Mouse (Mus musculus): Measurements from ENCODE around the gene Mcrip1. TPM values are rescaled to one million over a fixed set of nuclear protein-coding genes. Genes with fewer than 3 reads are reported as not detected.

Mcrip1 gene
- polyA plus RNA-seq, 1 experiment from 2014 or later = 252 TPM

GRCm38 (mm10) chr11:120534093-120534492, 15.4 kb downstream of the Mcrip1 start:
- no peak overlapping the region for H3K4me2 ChIP-seq (ENCODE audit: low read depth, severe bottlenecking)
- WGBS = 86% methylated on average over 8 of the region's 8 CpGs
- peaks cover 10% of the 10 kb centered on the region for H3K4me1 ChIP-seq (ENCODE audit: control insufficient read depth, insufficient read depth, low read length)
- H3K27ac ChIP-seq (replicated peaks; ENCODE audit: low read depth, low read length) = no peak overlapping the region
- no peak overlapping the region for H3K4me3 ChIP-seq (ENCODE audit: low read depth, low read length)
- no peaks in the 10 kb centered on the region for H3K9me3 ChIP-seq (ENCODE audit: control insufficient read depth, low read length)
- H3K27me3 ChIP-seq (ENCODE audit: control insufficient read depth, insufficient read depth, low read length) = peaks cover 45% of the 10 kb centered on the region
- no peak overlapping the region for H3K9ac ChIP-seq (ENCODE audit: low read length)
- no peaks in the 10 kb centered on the region for H3K36me3 ChIP-seq (ENCODE audit: control insufficient read depth, insufficient read depth, low read length)
- ATAC-seq (ENCODE audit: insufficient number of reproducible peaks, low FRiP score, low TSS enrichment, low read depth) (no peak), DNase-seq (ENCODE audit: low spot score) (no peak)

GRCm38 (mm10) chr11:120531646-120532045, 17.9 kb downstream of the Mcrip1 start:
- H3K9ac ChIP-seq (ENCODE audit: low read length) = no peak overlapping the region
- DNase-seq (ENCODE audit: low spot score) (no peak), ATAC-seq (ENCODE audit: insufficient number of reproducible peaks, low FRiP score, low TSS enrichment, low read depth) (no peak)
- H3K4me3 ChIP-seq (ENCODE audit: low read depth, low read length) = peak overlapping the region; percentile 41; the same call in 1 of the 2 replicates
- H3K4me2 ChIP-seq (ENCODE audit: low read depth, severe bottlenecking) = 0 out of 2 replicates have a peak overlapping the region, but pooled peaks have one; percentile 16
- peaks cover 7% of the 10 kb centered on the region; the same call in 1 of the 2 replicates for H3K4me1 ChIP-seq (ENCODE audit: control insufficient read depth, insufficient read depth, low read length)
- H3K9me3 ChIP-seq (ENCODE audit: control insufficient read depth, low read length) = no peaks in the 10 kb centered on the region
- H3K27ac ChIP-seq (replicated peaks; ENCODE audit: low read depth, low read length) = no peak overlapping the region
- H3K27me3 ChIP-seq (ENCODE audit: control insufficient read depth, insufficient read depth, low read length) = peaks cover 56% of the 10 kb centered on the region
- no peaks in the 10 kb centered on the region for H3K36me3 ChIP-seq (ENCODE audit: control insufficient read depth, insufficient read depth, low read length)
- WGBS = 24% methylated on average over 9 of the region's 9 CpGs

- H3K27me3 ChIP-seq (ENCODE audit: control insufficient read depth, insufficient read depth, low read length) = peaks cover 54% of the 10 kb centered on the region
- DNase-seq (ENCODE audit: low spot score) (peak; percentile 56), ATAC-seq (ENCODE audit: insufficient number of reproducible peaks, low FRiP score, low TSS enrichment, low read depth) (peak; percentile 42; the same call in 1 of the 2 replicates)
- H3K4me1 ChIP-seq (ENCODE audit: control insufficient read depth, insufficient read depth, low read length) = peaks cover 7% of the 10 kb centered on the region; the same call in 1 of the 2 replicates
- H3K9ac ChIP-seq (ENCODE audit: low read length) = peak within 1 kb of the TSS; percentile 50
- H3K27ac ChIP-seq (replicated peaks; ENCODE audit: low read depth, low read length) = no peak within 1 kb of the TSS
- H3K4me3 ChIP-seq (ENCODE audit: low read depth, low read length) = peak within 1 kb of the TSS; percentile 41
- H3K36me3 ChIP-seq (ENCODE audit: control insufficient read depth, insufficient read depth, low read length) = no peaks in the 10 kb centered on the region
- WGBS = 7% methylated on average over 54 of the region's 62 CpGs
- no peaks in the 10 kb centered on the region for H3K9me3 ChIP-seq (ENCODE audit: control insufficient read depth, low read length)
- peak within 1 kb of the TSS; percentile 72 for H3K4me2 ChIP-seq (ENCODE audit: low read depth, severe bottlenecking)
Observed at GRCm38 (mm10) chr11:120530085-120530964, 19.2 kb downstream of the Mcrip1 start, which contains the start of gene Gcgr. Gene Gcgr, plus strand, starts transcription at chr11:120530699.

- Histone ChIP-seq H3K9me3 (ENCODE audit: control insufficient read depth, low read length) (no peaks in the 10 kb centered on the region), H3K4me2 (ENCODE audit: low read depth, severe bottlenecking) (no peak overlapping the region; the same call in 1 of the 2 replicates), H3K27ac (replicated peaks; ENCODE audit: low read depth, low read length) (no peak overlapping the region), H3K4me1 (ENCODE audit: control insufficient read depth, insufficient read depth, low read length) (peaks cover 7% of the 10 kb centered on the region; the same call in 1 of the 2 replicates), H3K27me3 (ENCODE audit: control insufficient read depth, insufficient read depth, low read length) (peaks cover 51% of the 10 kb centered on the region), H3K36me3 (ENCODE audit: control insufficient read depth, insufficient read depth, low read length) (no peaks in the 10 kb centered on the region), H3K4me3 (ENCODE audit: low read depth, low read length) (no peak overlapping the region), H3K9ac (ENCODE audit: low read length) (no peak overlapping the region)
- DNase-seq (ENCODE audit: low spot score) = no peak
- no peak for ATAC-seq (ENCODE audit: insufficient number of reproducible peaks, low FRiP score, low TSS enrichment, low read depth)
- 67% methylated on average over 4 of the region's 4 CpGs for WGBS
Observed at GRCm38 (mm10) chr11:120528903-120529302, 20.6 kb downstream of the Mcrip1 start.

- ATAC-seq (ENCODE audit: insufficient number of reproducible peaks, low FRiP score, low TSS enrichment, low read depth) (no peak), DNase-seq (ENCODE audit: low spot score) (no peak)
- Histone ChIP-seq H3K36me3 (ENCODE audit: control insufficient read depth, insufficient read depth, low read length) (no peaks in the 10 kb centered on the region), H3K4me2 (ENCODE audit: low read depth, severe bottlenecking) (no peak overlapping the region), H3K4me3 (ENCODE audit: low read depth, low read length) (no peak overlapping the region), H3K4me1 (ENCODE audit: control insufficient read depth, insufficient read depth, low read length) (peaks cover 7% of the 10 kb centered on the region; the same call in 1 of the 2 replicates), H3K27me3 (ENCODE audit: control insufficient read depth, insufficient read depth, low read length) (peaks cover 46% of the 10 kb centered on the region), H3K9ac (ENCODE audit: low read length) (no peak overlapping the region), H3K27ac (replicated peaks; ENCODE audit: low read depth, low read length) (no peak overlapping the region), H3K9me3 (ENCODE audit: control insufficient read depth, low read length) (no peaks in the 10 kb centered on the region)
- WGBS = 84% methylated on average over 9 of the region's 9 CpGs
Observed at GRCm38 (mm10) chr11:120527690-120528354, 21.7 kb downstream of the Mcrip1 start.

GRCm38 (mm10) chr11:120525959-120526358, 23.6 kb downstream of the Mcrip1 start:
- H3K9ac ChIP-seq (ENCODE audit: low read length) = no peak overlapping the region
- no peak overlapping the region for H3K4me2 ChIP-seq (ENCODE audit: low read depth, severe bottlenecking)
- H3K4me3 ChIP-seq (ENCODE audit: low read depth, low read length) = no peak overlapping the region
- peaks cover 5% of the 10 kb centered on the region; the same call in 1 of the 2 replicates for H3K4me1 ChIP-seq (ENCODE audit: control insufficient read depth, insufficient read depth, low read length)
- 82% methylated on average over 2 of the region's 2 CpGs for WGBS
- peaks cover 32% of the 10 kb centered on the region for H3K27me3 ChIP-seq (ENCODE audit: control insufficient read depth, insufficient read depth, low read length)
- no peaks in the 10 kb centered on the region for H3K36me3 ChIP-seq (ENCODE audit: control insufficient read depth, insufficient read depth, low read length)
- no peak overlapping the region for H3K27ac ChIP-seq (replicated peaks; ENCODE audit: low read depth, low read length)
- no peak for ATAC-seq (ENCODE audit: insufficient number of reproducible peaks, low FRiP score, low TSS enrichment, low read depth)
- DNase-seq (ENCODE audit: low spot score) = no peak
- no peaks in the 10 kb centered on the region for H3K9me3 ChIP-seq (ENCODE audit: control insufficient read depth, low read length)

- Histone ChIP-seq H3K4me1 (ENCODE audit: control insufficient read depth, insufficient read depth, low read length) (peaks cover 6% of the 10 kb centered on the region; the same call in 1 of the 2 replicates), H3K4me3 (ENCODE audit: low read depth, low read length) (no peak overlapping the region), H3K27ac (replicated peaks; ENCODE audit: low read depth, low read length) (no peak overlapping the region), H3K36me3 (ENCODE audit: control insufficient read depth, insufficient read depth, low read length) (no peaks in the 10 kb centered on the region), H3K9me3 (ENCODE audit: control insufficient read depth, low read length) (no peaks in the 10 kb centered on the region), H3K4me2 (ENCODE audit: low read depth, severe bottlenecking) (no peak overlapping the region), H3K9ac (ENCODE audit: low read length) (no peak overlapping the region), H3K27me3 (ENCODE audit: control insufficient read depth, insufficient read depth, low read length) (peaks cover under 1% of the 10 kb centered on the region; the same call in 1 of the 2 replicates)
- ATAC-seq (ENCODE audit: insufficient number of reproducible peaks, low FRiP score, low TSS enrichment, low read depth) = no peak
- WGBS = 87% methylated on average over 8 of the region's 8 CpGs
- no peak for DNase-seq (ENCODE audit: low spot score)
Observed at GRCm38 (mm10) chr11:120522581-120522980, 26.9 kb downstream of the Mcrip1 start.

GRCm38 (mm10) chr11:120520967-120521540, 28.5 kb downstream of the Mcrip1 start:
- Histone ChIP-seq H3K9me3 (ENCODE audit: control insufficient read depth, low read length) (no peaks in the 10 kb centered on the region), H3K27me3 (ENCODE audit: control insufficient read depth, insufficient read depth, low read length) (no peaks in the 10 kb centered on the region), H3K36me3 (ENCODE audit: control insufficient read depth, insufficient read depth, low read length) (no peaks in the 10 kb centered on the region), H3K4me1 (ENCODE audit: control insufficient read depth, insufficient read depth, low read length) (peaks cover 6% of the 10 kb centered on the region; the same call in 1 of the 2 replicates), H3K9ac (ENCODE audit: low read length) (no peak overlapping the region), H3K4me2 (ENCODE audit: low read depth, severe bottlenecking) (no peak overlapping the region), H3K27ac (replicated peaks; ENCODE audit: low read depth, low read length) (no peak overlapping the region), H3K4me3 (ENCODE audit: low read depth, low read length) (no peak overlapping the region)
- DNase-seq (ENCODE audit: low spot score) (no peak), ATAC-seq (ENCODE audit: insufficient number of reproducible peaks, low FRiP score, low TSS enrichment, low read depth) (no peak)
- 85% methylated on average over 5 of the region's 5 CpGs for WGBS
